Comparison of ENCODE assay signal across 17 mouse cellular contexts in genomic region chr13:91094851-91095250, GRCm38 (mm10).
DNase-seq lines count a peak whose midpoint lies in the region; ATAC-seq and TF ChIP-seq lines count a peak whose summit lies in the region.
"Had no signal": no experiment of that assay in that cellular context is flagged by ENCODE, and none has a peak within 500 bp of the region (broad histone marks: within the 10 kb centered on the region; RNA-seq: fewer than 3 reads in every experiment).

No protein-coding gene starts in this region.

- peaks cover 17% of the 10 kb centered on the region for H3K4me1 ChIP-seq in hindbrain, embryonic 14.5 days (replicated peaks; ENCODE audit: control insufficient read depth, insufficient read depth, low read length)
- 0 out of 2 replicates have a peak, but pooled peaks cover 5% of the 10 kb centered on the region for H3K4me1 ChIP-seq in hindbrain, embryonic 10.5 days (replicated peaks)
- H3K4me1 ChIP-seq in midbrain, embryonic 14.5 days (ENCODE audit: control insufficient read depth, insufficient read depth, low read length), result peaks cover 8% of the 10 kb centered on the region; the same call in 1 of the 2 replicates
- H3K4me1 ChIP-seq in midbrain, embryonic 11.5 days (ENCODE audit: control insufficient read depth, insufficient read depth, low read length), result no peaks in the 10 kb centered on the region
- H3K4me1 ChIP-seq in hindbrain, postnatal 0 days (ENCODE audit: insufficient read depth, low read length), result peaks cover 9% of the 10 kb centered on the region; the same call in 1 of the 2 replicates
- peaks cover 14% of the 10 kb centered on the region for H3K4me1 ChIP-seq in limb, embryonic 12.5 days (replicated peaks)

- H3K27me3 ChIP-seq in hindbrain, embryonic 14.5 days (ENCODE audit: control insufficient read depth, insufficient read depth, low read length), result no peaks in the 10 kb centered on the region
- H3K27me3 ChIP-seq in hindbrain, embryonic 10.5 days (ENCODE audit: insufficient read depth, poor library complexity, severe bottlenecking), result no peaks in the 10 kb centered on the region
- H3K27me3 ChIP-seq in midbrain, embryonic 14.5 days (ENCODE audit: control insufficient read depth, insufficient read depth, low read length), result no peaks in the 10 kb centered on the region
- no peaks in the 10 kb centered on the region for H3K27me3 ChIP-seq in midbrain, embryonic 11.5 days (ENCODE audit: control insufficient read depth, insufficient read depth, low read length)
- no peaks in the 10 kb centered on the region for H3K27me3 ChIP-seq in hindbrain, postnatal 0 days (ENCODE audit: insufficient read depth, low read length)
- H3K27me3 ChIP-seq in limb, embryonic 12.5 days, result no peaks in the 10 kb centered on the region
- H3K27me3 ChIP-seq: CH12.LX; liver, embryonic 13.5 days; megakaryocyte, embryonic 14.5 days had no signal

- H3K9me3 ChIP-seq in hindbrain, embryonic 14.5 days (ENCODE audit: control insufficient read depth, low read length), result no peaks in the 10 kb centered on the region
- 0 out of 2 replicates have a peak, but pooled peaks cover 2% of the 10 kb centered on the region for H3K9me3 ChIP-seq in hindbrain, embryonic 10.5 days
- H3K9me3 ChIP-seq in midbrain, embryonic 14.5 days (ENCODE audit: control insufficient read depth, low read length), result no peaks in the 10 kb centered on the region
- no peaks in the 10 kb centered on the region for H3K9me3 ChIP-seq in midbrain, embryonic 11.5 days (ENCODE audit: control insufficient read depth, low read length)
- no peaks in the 10 kb centered on the region for H3K9me3 ChIP-seq in hindbrain, postnatal 0 days (ENCODE audit: low read length)
- no peaks in the 10 kb centered on the region for H3K9me3 ChIP-seq in limb, embryonic 12.5 days
- H3K9me3 ChIP-seq: liver, embryonic 13.5 days had no signal

- DNase-seq in hindbrain, embryonic 14.5 days (ENCODE audit: low spot score), result no peak
- no peak for DNase-seq in hindbrain, embryonic 10.5 days (ENCODE audit: low spot score)
- DNase-seq in midbrain, embryonic 14.5 days, result no peak
- DNase-seq in midbrain, embryonic 11.5 days (ENCODE audit: low spot score, missing footprints), result no peak
- no peak for DNase-seq in hindbrain, postnatal 0 days (ENCODE audit: low spot score)
- DNase-seq in gastrocnemius, postnatal 36 days, result no peak
- DNase-seq in urinary bladder, adult 2 months (ENCODE audit: low spot score), result no peak
- DNase-seq: adrenal gland, adult 2 months; cerebellum, postnatal 10 days; heart, postnatal 4 days; liver, embryonic 13.5 days; right cerebral cortex, postnatal 14 days had no signal

- TF ChIP-seq CTCF in hindbrain, postnatal 0 days (IDR thresholded peaks at IDR 0.05; ENCODE audit: low read depth), result no peak

- no peak overlapping the region for H3K4me3 ChIP-seq in hindbrain, embryonic 14.5 days (replicated peaks; ENCODE audit: low read length)
- no peak overlapping the region for H3K4me3 ChIP-seq in hindbrain, embryonic 10.5 days
- no peak overlapping the region for H3K4me3 ChIP-seq in midbrain, embryonic 14.5 days (replicated peaks; ENCODE audit: low read depth, low read length)
- no peak overlapping the region for H3K4me3 ChIP-seq in midbrain, embryonic 11.5 days (ENCODE audit: low read depth, low read length)
- H3K4me3 ChIP-seq in hindbrain, postnatal 0 days (ENCODE audit: low read length), result no peak overlapping the region
- H3K4me3 ChIP-seq in limb, embryonic 12.5 days (replicated peaks), result no peak overlapping the region
- H3K4me3 ChIP-seq: erythroblast, embryonic 14.5 days; liver, embryonic 13.5 days; megakaryocyte, embryonic 14.5 days; myocyte had no signal

- no peaks in the 10 kb centered on the region for H3K36me3 ChIP-seq in hindbrain, embryonic 14.5 days (replicated peaks; ENCODE audit: control insufficient read depth, insufficient read depth)
- H3K36me3 ChIP-seq in hindbrain, embryonic 10.5 days, result no peaks in the 10 kb centered on the region
- no peaks in the 10 kb centered on the region for H3K36me3 ChIP-seq in midbrain, embryonic 14.5 days (ENCODE audit: control insufficient read depth, insufficient read depth, low read length)
- H3K36me3 ChIP-seq in midbrain, embryonic 11.5 days (ENCODE audit: control insufficient read depth, insufficient read depth, low read length), result no peaks in the 10 kb centered on the region
- H3K36me3 ChIP-seq in hindbrain, postnatal 0 days (ENCODE audit: insufficient read depth, low read length), result no peaks in the 10 kb centered on the region
- H3K36me3 ChIP-seq in limb, embryonic 12.5 days, result no peaks in the 10 kb centered on the region
- H3K36me3 ChIP-seq: liver, embryonic 13.5 days had no signal

- intact Hi-C loops in gastrocnemius, postnatal 36 days (cut with DNase I), result no loop called here

- ATAC-seq in hindbrain, embryonic 14.5 days (ENCODE audit: low FRiP score), result no peak; the same call in 1 of the 2 replicates
- ATAC-seq in midbrain, embryonic 14.5 days (ENCODE audit: low FRiP score, low TSS enrichment), result no peak
- no peak for ATAC-seq in midbrain, embryonic 11.5 days (ENCODE audit: low FRiP score)
- no peak for ATAC-seq in hindbrain, postnatal 0 days
- ATAC-seq in limb, embryonic 12.5 days (ENCODE audit: insufficient number of reproducible peaks, insufficient read depth, low FRiP score, low TSS enrichment, low read depth), result no peak

- no peak overlapping the region for H3K9ac ChIP-seq in hindbrain, embryonic 14.5 days
- H3K9ac ChIP-seq in midbrain, embryonic 14.5 days (replicated peaks; ENCODE audit: low read length), result no peak overlapping the region
- H3K9ac ChIP-seq in midbrain, embryonic 11.5 days (ENCODE audit: low read length), result no peak overlapping the region
- H3K9ac ChIP-seq in hindbrain, postnatal 0 days (replicated peaks; ENCODE audit: low read length), result no peak overlapping the region
- H3K9ac ChIP-seq in limb, embryonic 12.5 days (replicated peaks), result no peak overlapping the region
- H3K9ac ChIP-seq: liver, embryonic 13.5 days had no signal

- H3K4me2 ChIP-seq in hindbrain, embryonic 14.5 days (replicated peaks), result no peak overlapping the region
- H3K4me2 ChIP-seq in midbrain, embryonic 14.5 days (ENCODE audit: low read length), result no peak overlapping the region
- H3K4me2 ChIP-seq in midbrain, embryonic 11.5 days, result no peak overlapping the region
- no peak overlapping the region for H3K4me2 ChIP-seq in hindbrain, postnatal 0 days (ENCODE audit: low read depth, low read length)
- H3K4me2 ChIP-seq in limb, embryonic 12.5 days, result no peak overlapping the region
- H3K4me2 ChIP-seq: liver, embryonic 13.5 days had no signal

- WGBS in hindbrain, embryonic 14.5 days, result 87% methylated on average over 4 of the region's 4 CpGs
- whole genome bisulfite sequencing in hindbrain, embryonic 10.5 days, result 92% methylated on average over 4 of the region's 4 CpGs
- WGBS in midbrain, embryonic 14.5 days, result 92% methylated on average over 4 of the region's 4 CpGs
- 93% methylated on average over 4 of the region's 4 CpGs for WGBS in midbrain, embryonic 11.5 days
- 79% methylated on average over 4 of the region's 4 CpGs for WGBS in hindbrain, postnatal 0 days
- 90% methylated on average over 4 of the region's 4 CpGs for WGBS in limb, embryonic 12.5 days

- H3K27ac ChIP-seq in hindbrain, embryonic 14.5 days, result peak overlapping the region; percentile 67
- H3K27ac ChIP-seq in hindbrain, embryonic 10.5 days, result no peak overlapping the region
- 0 out of 2 replicates have a peak overlapping the region, but pooled peaks have one; percentile 5 for H3K27ac ChIP-seq in midbrain, embryonic 14.5 days (replicated peaks; ENCODE audit: low read depth, low read length)
- H3K27ac ChIP-seq in midbrain, embryonic 11.5 days (ENCODE audit: low read depth, low read length), result no peak overlapping the region
- peak overlapping the region; percentile 76 for H3K27ac ChIP-seq in hindbrain, postnatal 0 days
- H3K27ac ChIP-seq in limb, embryonic 12.5 days, result peak overlapping the region; percentile 69
- H3K27ac ChIP-seq: liver, embryonic 13.5 days had no signal

Comparison
In these comparisons a context has a peak if more than half of its experiments do, and no peak if none do; other contexts are left out.
1. H3K27ac ChIP-seq: peak in hindbrain, embryonic 14.5 days (single experiment), midbrain, embryonic 14.5 days (single experiment), hindbrain, postnatal 0 days (single experiment) and limb, embryonic 12.5 days (single experiment); none in hindbrain, embryonic 10.5 days (single experiment) and midbrain, embryonic 11.5 days (single experiment).